Mouse (Mus musculus): Measurements from ENCODE around the gene Higd1b.

The Higd1b gene

GRCm38 (mm10) chr11:102835549-102835948, at the start of gene Higd1b:
Gene Higd1b (plus strand): TSS chr11:102835849.
- DNase-seq = no peak

- DNase-seq = no peak
Measured at GRCm38 (mm10) chr11:102787688-102788177, 47.9 kb upstream of the Higd1b start.

GRCm38 (mm10) chr11:102791682-102792445, 43.8 kb upstream of the Higd1b start:
- no peak for DNase-seq

GRCm38 (mm10) chr11:102794157-102794556, 41.5 kb upstream of the Higd1b start:
- no peak for DNase-seq

- DNase-seq = no peak
Measured at GRCm38 (mm10) chr11:102803453-102803852, 32.2 kb upstream of the Higd1b start.

- DNase-seq = no peak
Measured at GRCm38 (mm10) chr11:102808246-102808645, 27.4 kb upstream of the Higd1b start.

GRCm38 (mm10) chr11:102810721-102811485, 24.7 kb upstream of the Higd1b start:
- no peak for DNase-seq

GRCm38 (mm10) chr11:102814881-102815280, 20.8 kb upstream of the Higd1b start:
- no peak for DNase-seq

- peak; percentile 11 for DNase-seq
Measured at GRCm38 (mm10) chr11:102818121-102819020, 17.3 kb upstream of the Higd1b start.

GRCm38 (mm10) chr11:102819021-102819782, 16.4 kb upstream of the Higd1b start, which contains the start of gene Gjc1:
Gene Gjc1 (minus strand): TSS chr11:102819700.
- peak; percentile 56 for DNase-seq

GRCm38 (mm10) chr11:102819783-102820385, 15.8 kb upstream of the Higd1b start:
- no peak for DNase-seq

- no peak for DNase-seq
Measured at GRCm38 (mm10) chr11:102820432-102820831, 15.2 kb upstream of the Higd1b start.

GRCm38 (mm10) chr11:102821231-102821630, 14.4 kb upstream of the Higd1b start:
- DNase-seq = no peak

GRCm38 (mm10) chr11:102826476-102826875, 9.2 kb upstream of the Higd1b start:
- no peak for DNase-seq

GRCm38 (mm10) chr11:102827097-102827496, 8.6 kb upstream of the Higd1b start:
- no peak for DNase-seq

- DNase-seq = no peak
Measured at GRCm38 (mm10) chr11:102830276-102830675, 5.4 kb upstream of the Higd1b start.

GRCm38 (mm10) chr11:102832700-102833297, 2.9 kb upstream of the Higd1b start:
- DNase-seq = no peak

- no peak for DNase-seq
Measured at GRCm38 (mm10) chr11:102834219-102834618, 1.4 kb upstream of the Higd1b start.

- no peak for DNase-seq
Measured at GRCm38 (mm10) chr11:102836146-102836545, 497 bp downstream of the Higd1b start.

GRCm38 (mm10) chr11:102837385-102837784, 1.7 kb downstream of the Higd1b start:
- DNase-seq = no peak

GRCm38 (mm10) chr11:102838126-102838525, 2.5 kb downstream of the Higd1b start:
- DNase-seq = no peak

Measured in liver (tissue).